Mouse (Mus musculus) limb, embryonic 11.5 days (tissue): Measurements from ENCODE around the gene Tedc1. TPM values are rescaled to one million over a fixed set of nuclear protein-coding genes. Genes with fewer than 3 reads are reported as not detected.

Source experiments
- ATAC-seq: fragments of 200-750 bp; cut with Nextera tagmentation; 2 replicates; pipeline ENCODE4 v1.8.0; 2017; ENCODE audit warnings: low read depth; ENCODE audit not compliant: insufficient number of reproducible peaks, low FRiP score, low TSS enrichment
- DNase-seq: peaks from one replicate; pipeline ENCODE4 v3.0.0-alpha.2; 2015; ENCODE audit warnings: low spot score
- H3K27ac ChIP-seq: fragments of 300-500 bp; sonication (generic); replicated peaks from 2 replicates; pipeline ENCODE4 v1.5.1; 2014; ENCODE audit warnings: low read depth, mild to moderate bottlenecking, low read length
- H3K27me3 ChIP-seq: fragments of 300-500 bp; sonication (generic); 2 replicates; pipeline ENCODE4 v1.6.1; 2014; ENCODE audit warnings: mild to moderate bottlenecking, low read length, mixed read lengths; ENCODE audit not compliant: control insufficient read depth, insufficient read depth
- H3K36me3 ChIP-seq: fragments of 300-500 bp; sonication (generic); 2 replicates; pipeline ENCODE4 v1.6.1; 2014; ENCODE audit warnings: mild to moderate bottlenecking, low read length, moderate library complexity, mixed read lengths; ENCODE audit not compliant: control insufficient read depth, insufficient read depth
- H3K4me1 ChIP-seq: fragments of 300-500 bp; sonication (generic); 2 replicates; pipeline ENCODE4 v1.6.1; 2014; ENCODE audit warnings: low read length, mixed read lengths; ENCODE audit not compliant: control insufficient read depth, insufficient read depth
- H3K4me2 ChIP-seq: fragments of 300-500 bp; sonication (generic); 2 replicates; pipeline ENCODE4 v1.6.1; 2014; ENCODE audit warnings: low read depth, mild to moderate bottlenecking, moderate library complexity; ENCODE audit not compliant: severe bottlenecking
- H3K4me3 ChIP-seq: fragments of 300-500 bp; sonication (generic); 2 replicates; pipeline ENCODE4 v1.5.1; 2014; ENCODE audit warnings: low read depth, low read length
- H3K9ac ChIP-seq: fragments of 300-500 bp; sonication (generic); 2 replicates; pipeline ENCODE4 v1.6.1; 2014; ENCODE audit warnings: mild to moderate bottlenecking, low read length
- H3K9me3 ChIP-seq: fragments of 300-500 bp; sonication (generic); 2 replicates; pipeline ENCODE4 v1.6.1; 2016; ENCODE audit warnings: low read length; ENCODE audit not compliant: control insufficient read depth
- WGBS: fragments of 180-500 bp; shearing (Covaris S2); extraction: QIAGEN DNeasy Blood & Tissue Kit; methylation state at CpG from one replicate; pipeline ENCODE4 v1.1.7; 2014; 5-methylcytosine and 5-hydroxymethylcytosine counted together
- polyA plus RNA-seq: library from polyadenylated mRNA; unstranded; fragments of >200 nt; fragmentation: Nextera tagmentation; extraction: Ambion mirVana; gene quantifications from 2 replicates; pipeline ENCODE4 v1.2.1, GENCODE M21; 2014

Tedc1 gene
- 39.9 and 41.3 TPM in 2 replicates for polyA plus RNA-seq

- peak; percentile 99 for DNase-seq
- Histone ChIP-seq H3K9me3 (no peaks in the 10 kb centered on the region), H3K27ac (no peak within 1 kb of the TSS), H3K4me3 (peak within 1 kb of the TSS; percentile 62), H3K36me3 (0 out of 2 replicates have a peak, but pooled peaks cover 2% of the 10 kb centered on the region), H3K4me1 (peaks cover 9% of the 10 kb centered on the region), H3K9ac (peak within 1 kb of the TSS; percentile 59), H3K27me3 (peaks cover 6% of the 10 kb centered on the region), H3K4me2 (peak within 1 kb of the TSS; percentile 84)
- peak; percentile 94 for ATAC-seq
- under 1% methylated on average over 46 of the region's 46 CpGs for WGBS
Observed at GRCm38 (mm10) chr12:113155887-113156539, at the start of gene Tedc1. Gene Tedc1, plus strand, starts transcription at chr12:113156421.

- Histone ChIP-seq H3K9me3 (no peaks in the 10 kb centered on the region), H3K4me1 (no peaks in the 10 kb centered on the region), H3K4me2 (no peak overlapping the region), H3K9ac (no peak overlapping the region), H3K27ac (no peak overlapping the region), H3K27me3 (no peaks in the 10 kb centered on the region), H3K36me3 (peaks cover 9% of the 10 kb centered on the region; the same call in 1 of the 2 replicates), H3K4me3 (no peak overlapping the region)
- ATAC-seq (no peak), DNase-seq (no peak)
- WGBS: 89% methylated on average over 4 of the region's 4 CpGs
Observed at GRCm38 (mm10) chr12:113107431-113108124, 48.6 kb upstream of the Tedc1 start.

GRCm38 (mm10) chr12:113108528-113109283, 47.5 kb upstream of the Tedc1 start:
- peaks cover 17% of the 10 kb centered on the region; the same call in 1 of the 2 replicates for H3K36me3 ChIP-seq

GRCm38 (mm10) chr12:113109801-113110200, 46.4 kb upstream of the Tedc1 start:
- Histone ChIP-seq H3K4me1 (no peaks in the 10 kb centered on the region), H3K4me2 (no peak overlapping the region), H3K9ac (no peak overlapping the region), H3K27ac (no peak overlapping the region), H3K27me3 (no peaks in the 10 kb centered on the region), H3K4me3 (no peak overlapping the region), H3K36me3 (peaks cover 18% of the 10 kb centered on the region; the same call in 1 of the 2 replicates), H3K9me3 (no peaks in the 10 kb centered on the region)
- DNase-seq (no peak), ATAC-seq (no peak)
- 90% methylated on average over 10 of the region's 10 CpGs for WGBS

More at GRCm38 (mm10) chr12:113108528-113109283, 47.5 kb upstream of the Tedc1 start:
- Histone ChIP-seq H3K4me2 (no peak overlapping the region), H3K9me3 (no peaks in the 10 kb centered on the region), H3K27me3 (no peaks in the 10 kb centered on the region), H3K4me3 (no peak overlapping the region), H3K9ac (no peak overlapping the region), H3K4me1 (no peaks in the 10 kb centered on the region), H3K27ac (no peak overlapping the region)
- WGBS: 88% methylated on average over 17 of the region's 17 CpGs
- ATAC-seq (no peak), DNase-seq (no peak)

- DNase-seq: no peak
- Histone ChIP-seq H3K4me2 (no peak overlapping the region), H3K4me3 (no peak overlapping the region), H3K27ac (no peak overlapping the region), H3K4me1 (no peaks in the 10 kb centered on the region), H3K27me3 (no peaks in the 10 kb centered on the region), H3K36me3 (peaks cover 38% of the 10 kb centered on the region), H3K9ac (no peak overlapping the region), H3K9me3 (no peaks in the 10 kb centered on the region)
- WGBS: 94% methylated on average over 4 of the region's 4 CpGs
- no peak for ATAC-seq
Observed at GRCm38 (mm10) chr12:113114141-113114540, 42.1 kb upstream of the Tedc1 start.

- no peak overlapping the region for H3K9ac ChIP-seq
- WGBS: 87% methylated on average over 16 of the region's 16 CpGs
- no peaks in the 10 kb centered on the region for H3K4me1 ChIP-seq
- H3K4me3 ChIP-seq: no peak overlapping the region
- no peaks in the 10 kb centered on the region for H3K9me3 ChIP-seq
- H3K27ac ChIP-seq: no peak overlapping the region
- H3K27me3 ChIP-seq: no peaks in the 10 kb centered on the region
- H3K36me3 ChIP-seq: peaks cover 38% of the 10 kb centered on the region
- DNase-seq (no peak), ATAC-seq (no peak)
- no peak overlapping the region for H3K4me2 ChIP-seq
Observed at GRCm38 (mm10) chr12:113114856-113115538, 41.2 kb upstream of the Tedc1 start.

- H3K4me1 ChIP-seq: no peaks in the 10 kb centered on the region
- DNase-seq: peak; percentile 90
- no peaks in the 10 kb centered on the region for H3K27me3 ChIP-seq
- 0 out of 2 replicates have a peak, but pooled peaks have one; percentile 20 for ATAC-seq
- H3K9ac ChIP-seq: no peak overlapping the region
- no peak overlapping the region for H3K4me3 ChIP-seq
- H3K36me3 ChIP-seq: peaks cover 55% of the 10 kb centered on the region
- H3K27ac ChIP-seq: no peak overlapping the region
- H3K4me2 ChIP-seq: no peak overlapping the region
- 85% methylated on average over 19 of the region's 20 CpGs for WGBS
- H3K9me3 ChIP-seq: no peaks in the 10 kb centered on the region
Observed at GRCm38 (mm10) chr12:113119516-113120410, 36.5 kb upstream of the Tedc1 start.
